Mouse (Mus musculus): ENCODE measurements at regions not wholly inside any gene's neighbourhood (a gene's known extent, or its start where the extent isn't known, plus 50 kb on each side); places are given as distances from the start of the nearest gene placed in this dataset.

DNA sequence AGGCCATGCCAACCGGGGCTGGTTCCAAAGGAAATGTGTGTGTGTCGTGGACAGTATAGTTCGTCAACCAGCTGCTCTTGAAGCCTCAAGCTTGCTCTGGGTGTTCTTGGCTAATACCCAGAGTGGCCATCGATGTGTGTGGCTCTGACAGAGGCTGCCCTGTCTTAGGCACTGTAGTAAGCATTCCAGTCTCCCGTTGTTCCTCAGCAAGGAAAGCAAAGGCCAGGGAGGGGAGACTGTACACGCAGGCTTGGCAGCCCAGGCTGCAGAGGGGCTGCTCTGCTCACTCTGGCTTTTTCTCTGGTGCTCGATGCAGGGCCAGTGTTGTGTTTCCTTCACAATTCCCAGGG lies 106.1 kb upstream of the Unc5b start:
- no peak for DNase-seq (ENCODE audit: low spot score)

- no peak for DNase-seq (ENCODE audit: low spot score)
These were observed 105.5 kb upstream of the Unc5b start for GRCm38 (mm10) chr10:60936659-60937516.

GRCm38 (mm10) chr10:60934297-60935286 lies 103.2 kb upstream of the Unc5b start:
- DNase-seq (ENCODE audit: low spot score): peak; percentile 24

GRCm38 (mm10) chr10:60933891-60934290 lies 102.5 kb upstream of the Unc5b start:
- DNase-seq (ENCODE audit: low spot score): no peak

GRCm38 (mm10) chr10:60932855-60933254 lies 101.5 kb upstream of the Unc5b start:
- DNase-seq (ENCODE audit: low spot score): no peak

DNA sequence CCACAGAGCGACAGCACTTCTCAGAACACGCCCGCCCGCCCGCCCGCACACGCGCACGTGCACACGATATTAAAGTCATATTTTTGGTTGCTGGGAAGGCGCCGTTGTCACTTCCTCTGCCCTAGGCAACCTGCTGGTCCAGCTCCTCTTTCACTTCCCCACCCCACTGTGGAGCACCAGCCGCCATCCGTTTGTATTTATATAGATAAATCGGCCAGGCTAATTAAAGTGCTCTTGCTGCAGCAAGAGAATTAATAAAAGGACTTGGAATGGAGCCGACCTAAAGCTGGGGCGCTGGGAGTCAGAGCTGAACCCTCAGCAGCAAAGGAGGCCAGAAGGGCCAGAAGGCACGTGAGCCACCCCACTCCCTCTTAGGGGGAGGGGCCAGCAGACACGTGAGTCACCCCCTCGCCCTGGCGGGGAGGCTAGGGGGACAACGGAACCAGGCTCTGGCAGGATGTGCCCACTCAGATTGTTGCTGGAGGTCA lies 100.6 kb upstream of the Unc5b start:
- no peak for DNase-seq (ENCODE audit: low spot score)

DNA sequence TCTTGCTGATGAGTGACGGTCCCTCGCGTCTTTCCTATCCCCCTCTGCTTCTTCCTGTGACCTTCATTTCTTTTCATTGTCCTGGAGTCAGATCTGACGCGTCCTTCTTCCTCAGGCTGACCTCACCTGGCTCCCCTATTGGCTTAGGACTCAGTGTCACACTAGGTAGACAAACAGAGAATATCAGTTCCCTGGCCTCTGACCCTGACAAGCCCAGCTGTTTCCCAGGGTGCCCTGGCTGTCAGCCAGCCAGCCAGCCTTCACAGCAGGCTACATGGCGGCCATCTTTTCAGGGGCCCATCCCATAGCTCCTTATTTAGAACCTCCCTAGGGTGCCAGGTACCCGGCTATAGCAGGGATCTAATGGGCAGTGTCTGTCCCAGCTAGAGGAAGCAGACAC lies 97.3 kb upstream of the Unc5b start:
- no peak for DNase-seq (ENCODE audit: low spot score)

GRCm38 (mm10) chr10:60928164-60928563 lies 96.8 kb upstream of the Unc5b start:
- no peak for DNase-seq (ENCODE audit: low spot score)

DNA sequence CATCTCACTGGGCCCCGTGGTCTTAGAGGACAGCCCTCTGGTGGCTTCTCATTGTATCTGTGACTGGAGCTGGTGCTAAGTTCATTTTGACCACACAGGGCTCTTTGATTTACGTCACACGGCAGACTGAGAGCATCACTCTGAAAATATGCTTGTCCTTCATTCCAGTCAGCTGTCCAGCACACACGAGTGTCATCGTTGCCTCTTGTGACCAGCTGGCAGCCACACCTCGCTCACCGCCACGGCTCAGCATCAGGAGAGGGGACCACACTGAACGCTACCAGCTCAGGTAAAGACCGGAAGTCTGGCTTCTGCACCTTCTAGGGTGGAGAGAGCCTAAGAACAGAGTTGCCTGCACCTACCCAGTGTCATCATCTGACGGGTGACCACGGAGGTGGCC lies 95.3 kb upstream of the Unc5b start:
- DNase-seq (ENCODE audit: low spot score): no peak

DNA sequence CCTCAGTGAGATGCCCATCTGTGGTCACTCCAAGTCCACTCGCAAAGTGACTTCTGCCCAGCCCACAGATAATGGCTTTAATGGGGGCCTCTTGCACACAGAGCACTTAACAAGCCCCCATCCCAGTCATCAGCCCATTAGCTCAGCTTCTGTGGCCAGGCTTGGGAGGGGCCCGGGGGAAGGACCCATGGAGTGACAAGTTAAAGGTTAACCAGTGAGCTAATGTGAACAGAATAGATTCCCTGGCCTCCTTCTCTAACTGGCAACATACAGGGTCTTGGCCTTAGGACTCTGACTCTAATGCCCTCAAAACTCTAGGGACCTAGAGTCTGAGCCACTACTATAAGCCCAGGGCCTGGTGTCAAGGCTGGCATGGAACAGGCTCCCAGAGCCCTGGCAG lies 94.3 kb upstream of the Unc5b start:
- no peak for DNase-seq (ENCODE audit: low spot score)

- no peak for DNase-seq (ENCODE audit: low spot score)
These were observed 93.8 kb upstream of the Unc5b start for GRCm38 (mm10) chr10:60925198-60925597.

- no peak for DNase-seq (ENCODE audit: low spot score)
These were observed 92.4 kb upstream of the Unc5b start for GRCm38 (mm10) chr10:60923806-60924205.

DNA sequence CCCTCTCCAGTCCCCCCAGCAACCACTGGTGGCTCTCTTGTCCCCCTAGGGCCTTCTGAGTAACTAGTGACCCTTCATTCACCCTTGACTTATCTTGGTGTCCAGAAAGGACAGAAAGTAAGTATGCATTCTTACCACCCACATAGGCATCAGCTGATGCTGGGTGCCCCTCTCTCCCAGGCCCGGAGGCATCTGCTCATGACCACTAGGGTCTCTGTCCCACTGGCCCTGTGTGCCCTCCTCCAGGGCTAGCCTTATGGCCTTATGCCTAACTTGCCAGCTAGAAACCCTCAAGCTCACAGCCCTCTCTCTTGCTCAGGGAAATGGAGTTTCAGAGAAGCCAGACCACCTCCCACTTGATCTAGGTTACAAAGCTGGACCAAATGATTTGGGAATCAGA lies 89.2 kb upstream of the Unc5b start:
- DNase-seq (ENCODE audit: low spot score): no peak

DNA sequence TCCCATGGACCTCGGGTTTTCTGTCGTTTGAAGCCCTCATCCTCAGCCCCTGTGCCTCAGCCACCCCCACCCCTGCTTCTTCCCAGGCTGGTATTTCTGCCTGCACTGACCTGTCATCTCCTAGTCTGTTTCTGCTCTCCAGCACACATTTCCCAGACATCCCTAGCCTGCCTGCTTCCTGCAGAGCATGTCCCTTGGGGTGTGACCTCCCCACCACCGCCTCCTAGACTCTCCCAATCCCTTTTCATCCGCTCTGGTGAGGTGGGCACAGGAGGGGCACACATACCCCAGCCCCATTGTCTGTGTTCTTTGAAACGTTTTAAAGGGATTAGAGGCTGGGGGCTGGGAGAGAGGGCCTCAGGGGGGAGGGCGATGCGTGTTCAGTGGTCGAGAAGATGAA lies 86.6 kb upstream of the Unc5b start:
- no peak for DNase-seq (ENCODE audit: low spot score)

DNA sequence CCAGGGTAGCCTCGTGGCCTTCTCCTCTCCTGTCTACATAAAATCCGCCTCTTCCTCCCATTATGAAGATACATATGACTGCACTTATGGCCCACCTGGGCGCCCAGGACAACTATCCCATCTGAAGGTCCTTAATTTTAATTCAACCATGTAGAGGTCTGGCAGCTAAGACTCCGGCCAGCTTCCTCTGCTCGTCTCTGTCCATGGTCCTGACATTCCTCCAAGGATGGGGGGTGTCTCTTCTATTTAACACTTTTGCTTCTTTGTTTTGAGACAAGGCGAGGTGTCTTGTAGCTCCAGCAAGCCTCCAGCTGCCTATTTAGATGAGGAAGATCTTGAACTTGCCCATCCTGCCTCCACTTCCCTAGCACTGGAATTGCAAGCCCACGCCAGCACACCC lies 83.0 kb upstream of the Unc5b start:
- DNase-seq (ENCODE audit: low spot score): peak; percentile 18

DNA sequence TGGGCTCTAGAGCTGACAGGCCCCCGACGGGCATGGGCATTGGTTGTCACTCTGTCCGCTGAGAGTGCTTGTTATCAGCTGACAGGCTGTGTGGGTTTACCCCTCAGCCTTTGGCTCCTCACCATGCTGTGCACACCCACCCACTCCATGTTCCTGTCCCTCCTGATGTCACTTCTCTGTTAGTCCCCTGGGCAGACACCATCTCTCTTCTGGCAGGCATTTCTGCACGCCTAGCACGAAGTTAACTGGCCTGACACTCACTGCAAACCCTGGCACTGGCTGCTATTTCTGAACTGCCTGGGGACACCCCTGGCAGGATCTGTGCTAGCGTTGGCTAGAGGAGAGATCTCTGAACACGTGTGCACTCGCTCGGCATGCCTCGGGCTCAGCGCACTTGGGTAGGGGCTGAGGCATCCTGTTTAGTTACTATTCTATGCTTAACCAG lies 82.1 kb upstream of the Unc5b start:
- DNase-seq (ENCODE audit: low spot score): no peak

GRCm38 (mm10) chr10:60904351-60904750 lies 73.0 kb upstream of the Unc5b start:
- no peak for DNase-seq (ENCODE audit: low spot score)

DNA sequence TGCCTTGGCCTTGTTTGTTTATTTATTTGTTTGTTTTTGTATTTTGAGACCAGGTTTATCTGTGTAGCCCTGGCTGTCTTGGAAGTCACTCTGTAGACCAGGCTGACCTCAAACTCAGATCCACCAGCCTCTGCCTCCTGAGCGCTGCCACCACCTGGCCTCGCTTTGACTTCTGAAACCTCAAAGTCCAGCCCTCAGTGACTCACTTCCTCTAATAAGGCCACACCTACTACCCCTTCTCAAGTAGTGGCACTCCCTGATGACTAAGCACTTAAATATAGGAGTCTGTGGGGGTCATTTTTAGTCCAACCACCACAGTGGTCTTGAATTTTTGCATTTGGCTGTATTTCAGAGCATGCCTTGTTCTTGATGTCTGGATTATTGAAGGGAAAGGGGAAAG lies 69.6 kb upstream of the Unc5b start:
- DNase-seq (ENCODE audit: low spot score): no peak

GRCm38 (mm10) chr10:60893810-60894147 lies 62.4 kb upstream of the Unc5b start:
- DNase-seq (ENCODE audit: low spot score): no peak

- DNase-seq (ENCODE audit: low spot score): no peak
These were observed 61.9 kb upstream of the Unc5b start for GRCm38 (mm10) chr10:60893130-60893809.

GRCm38 (mm10) chr10:60892730-60893129 lies 61.3 kb upstream of the Unc5b start:
- no peak for DNase-seq (ENCODE audit: low spot score)

DNA sequence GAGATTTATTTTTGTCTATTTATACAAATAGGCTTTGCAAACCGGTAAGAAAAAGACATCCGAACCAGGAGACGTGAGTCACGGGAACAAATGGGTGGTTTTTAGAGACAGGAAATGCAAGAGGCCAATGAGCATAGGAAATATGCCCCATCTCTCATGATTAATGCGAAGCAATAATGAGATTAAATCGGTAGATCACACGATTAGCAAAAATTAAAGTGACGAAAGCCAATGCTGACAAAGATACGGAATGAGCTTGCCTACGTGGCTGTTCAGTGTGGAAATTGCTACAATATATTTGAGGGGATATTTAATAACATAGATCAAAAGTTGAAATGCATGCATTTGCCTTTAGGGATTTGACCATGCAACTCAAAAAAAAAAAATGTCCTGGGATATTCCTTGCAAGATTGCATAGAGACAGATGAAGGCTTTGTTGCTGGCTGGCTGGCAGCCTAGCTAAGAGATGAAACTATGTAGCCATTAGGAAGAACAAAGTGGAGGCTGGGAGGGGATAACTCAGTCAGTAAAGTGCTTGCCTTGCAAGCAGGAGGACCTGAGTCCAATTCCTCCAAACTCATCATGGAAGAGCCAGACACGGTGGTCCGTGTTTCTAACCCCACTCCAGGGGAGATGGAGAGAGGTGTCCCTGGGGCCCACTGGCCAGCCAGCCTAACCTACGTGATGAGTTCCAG lies 60.2 kb upstream of the Unc5b start:
- no peak for DNase-seq (ENCODE audit: low spot score)

All from urinary bladder, postnatal 25 days (tissue).